Mouse (Mus musculus) limb, embryonic 13.5 days (tissue): ENCODE data around the gene Ptprn. TPM values are rescaled to one million over a fixed set of nuclear protein-coding genes. Genes with fewer than 3 reads are reported as not detected.

ENCODE experiments used
- microRNA-seq: library from miRNA; unstranded; fragments of <30 nt; microRNA quantifications from one replicate; pipeline ENCODE4, GENCODE M21; 2016
- polyA plus RNA-seq: library from polyadenylated mRNA; unstranded; fragments of >200 nt; fragmentation: Nextera tagmentation; extraction: Ambion mirVana; gene quantifications from 2 replicates; pipeline ENCODE4 v1.2.1, GENCODE M21; 2015

The Ptprn gene
- polyA plus RNA-seq, 1 experiment from 2014 or later = 0.24 TPM

Small RNA genes within 50 kb of the gene (microRNA-seq; reads per million reads assigned to microRNA genes)
- gene Gm27943 = not detected

Other genes starting within 250 kb of the Ptprn start
- gene Nhej1, start 139.3 kb downstream of the Ptprn start, polyA plus RNA-seq = 11.8 and 12.7 TPM in 2 replicates
- 0.15 TPM in 2 replicates for gene Slc23a3, start 130.6 kb downstream of the Ptprn start, polyA plus RNA-seq
- gene Cnppd1, start 121.8 kb downstream of the Ptprn start, polyA plus RNA-seq = 47.7 and 49.4 TPM in 2 replicates
- 36.4 and 38.3 TPM in 2 replicates for gene Retreg2, start 121.7 kb downstream of the Ptprn start, polyA plus RNA-seq
- gene Zfand2b, start 95.9 kb downstream of the Ptprn start, polyA plus RNA-seq = 36.3 and 36.8 TPM in 2 replicates
- gene Abcb6, start 84.1 kb downstream of the Ptprn start, polyA plus RNA-seq = 39.5 and 40.9 TPM in 2 replicates
- 28.0 and 28.9 TPM in 2 replicates for gene Ankzf1, start 72.4 kb downstream of the Ptprn start, polyA plus RNA-seq
- 32.7 and 33.7 TPM in 2 replicates for gene Atg9a, start 72.3 kb downstream of the Ptprn start, polyA plus RNA-seq
- 20.4 and 23.5 TPM in 2 replicates for gene Glb1l, start 53.7 kb downstream of the Ptprn start, polyA plus RNA-seq
- 138 and 148 TPM in 2 replicates for gene Stk16, start 53.7 kb downstream of the Ptprn start, polyA plus RNA-seq
- gene Tuba4a, start 44.6 kb downstream of the Ptprn start, polyA plus RNA-seq = 22.7 and 27.1 TPM in 2 replicates
- not detected in 2 replicates for gene A630095N17Rik, start 32.4 kb downstream of the Ptprn start, polyA plus RNA-seq
- 41.9 and 45.4 TPM in 2 replicates for gene Dnajb2, start 28.1 kb downstream of the Ptprn start, polyA plus RNA-seq
- not detected in 2 replicates for gene Resp18, start 13.9 kb upstream of the Ptprn start, polyA plus RNA-seq
- gene Dnpep, start 53.5 kb upstream of the Ptprn start, polyA plus RNA-seq = 116 and 117 TPM in 2 replicates
- 52.1 and 56.1 TPM in 2 replicates for gene Des, start 95.8 kb upstream of the Ptprn start, polyA plus RNA-seq
- 20.7 and 21.3 TPM in 2 replicates for gene Speg, start 110.8 kb upstream of the Ptprn start, polyA plus RNA-seq
- 70.1 and 71.8 TPM in 2 replicates for gene Gmppa, start 171.4 kb upstream of the Ptprn start, polyA plus RNA-seq
- 0.65 and 0.80 TPM in 2 replicates for gene Asic4, start 185.9 kb upstream of the Ptprn start, polyA plus RNA-seq
- 37.5 and 37.7 TPM in 2 replicates for gene Chpf, start 214.8 kb upstream of the Ptprn start, polyA plus RNA-seq
- 0.83 and 0.97 TPM in 2 replicates for gene Tmem198, start 215.0 kb upstream of the Ptprn start, polyA plus RNA-seq
- gene Obsl1, start 241.9 kb upstream of the Ptprn start, polyA plus RNA-seq = 85.1 and 86.4 TPM in 2 replicates
- gene Inha, start 242.6 kb upstream of the Ptprn start, polyA plus RNA-seq = 14.2 and 14.3 TPM in 2 replicates